Mouse (Mus musculus): ENCODE results near the gene Pou4f1.

Pou4f1 gene

GRCm38 (mm10) chr14:104467133-104467965 is 450 bp downstream of the Pou4f1 start:
- Histone ChIP-seq H3K9me3 (ENCODE audit: low read length) (no peaks in the 10 kb centered on the region; the same call in 1 of the 2 replicates), H3K4me1 (replicated peaks; ENCODE audit: low read depth, low read length) (peaks cover 11% of the 10 kb centered on the region), H3K27me3 (ENCODE audit: insufficient read depth, low read length) (peaks cover 74% of the 10 kb centered on the region), H3K4me3 (replicated peaks; ENCODE audit: low read length) (peak overlapping the region; percentile 83), H3K36me3 (ENCODE audit: insufficient read depth, low read length) (no peaks in the 10 kb centered on the region)
- TF ChIP-seq CTCF (conservative IDR thresholded peaks at IDR 0.05; ENCODE audit: low read length): no peak

- H3K4me3 ChIP-seq (replicated peaks; ENCODE audit: low read length): peak overlapping the region; percentile 83
- peaks cover 11% of the 10 kb centered on the region for H3K4me1 ChIP-seq (replicated peaks; ENCODE audit: low read depth, low read length)
- H3K27me3 ChIP-seq (ENCODE audit: insufficient read depth, low read length): peaks cover 71% of the 10 kb centered on the region
- no peaks in the 10 kb centered on the region for H3K36me3 ChIP-seq (ENCODE audit: insufficient read depth, low read length)
- H3K9me3 ChIP-seq (ENCODE audit: low read length): no peaks in the 10 kb centered on the region; the same call in 1 of the 2 replicates
- TF ChIP-seq NANOG (IDR thresholded peaks at IDR 0.05; ENCODE audit: borderline replicate concordance, low read length) (no peak), CTCF (conservative IDR thresholded peaks at IDR 0.05; ENCODE audit: low read length) (no peak), POU5F1 (IDR thresholded peaks at IDR 0.05; ENCODE audit: borderline replicate concordance, low read length) (no peak)
Measured at GRCm38 (mm10) chr14:104466557-104466956, 1.2 kb downstream of the Pou4f1 start.

GRCm38 (mm10) chr14:104465483-104466235 is 2.1 kb downstream of the Pou4f1 start:
- Histone ChIP-seq H3K4me3 (replicated peaks; ENCODE audit: low read length) (peak overlapping the region; percentile 65), H3K4me1 (replicated peaks; ENCODE audit: low read depth, low read length) (peaks cover 11% of the 10 kb centered on the region), H3K36me3 (ENCODE audit: insufficient read depth, low read length) (no peaks in the 10 kb centered on the region), H3K27me3 (ENCODE audit: insufficient read depth, low read length) (peaks cover 71% of the 10 kb centered on the region), H3K9me3 (ENCODE audit: low read length) (no peaks in the 10 kb centered on the region; the same call in 1 of the 2 replicates)
- TF ChIP-seq POU5F1 (IDR thresholded peaks at IDR 0.05; ENCODE audit: borderline replicate concordance, low read length) (no peak), CTCF (conservative IDR thresholded peaks at IDR 0.05; ENCODE audit: low read length) (no peak), NANOG (IDR thresholded peaks at IDR 0.05; ENCODE audit: borderline replicate concordance, low read length) (no peak)

GRCm38 (mm10) chr14:104464841-104465240 is 3.0 kb downstream of the Pou4f1 start:
- Histone ChIP-seq H3K4me3 (replicated peaks; ENCODE audit: low read length) (no peak overlapping the region), H3K36me3 (ENCODE audit: insufficient read depth, low read length) (no peaks in the 10 kb centered on the region), H3K4me1 (replicated peaks; ENCODE audit: low read depth, low read length) (peaks cover 11% of the 10 kb centered on the region), H3K9me3 (ENCODE audit: low read length) (no peaks in the 10 kb centered on the region; the same call in 1 of the 2 replicates), H3K27me3 (ENCODE audit: insufficient read depth, low read length) (peaks cover 66% of the 10 kb centered on the region)
- TF ChIP-seq POU5F1 (IDR thresholded peaks at IDR 0.05; ENCODE audit: borderline replicate concordance, low read length): no peak
- TF ChIP-seq NANOG (IDR thresholded peaks at IDR 0.05; ENCODE audit: borderline replicate concordance, low read length): no peak
- TF ChIP-seq CTCF (conservative IDR thresholded peaks at IDR 0.05; ENCODE audit: low read length): no peak

GRCm38 (mm10) chr14:104463631-104464250 is 4.1 kb downstream of the Pou4f1 start:
- no peak for TF ChIP-seq NANOG (IDR thresholded peaks at IDR 0.05; ENCODE audit: borderline replicate concordance, low read length)
- TF ChIP-seq CTCF (conservative IDR thresholded peaks at IDR 0.05; ENCODE audit: low read length): no peak
- no peak for TF ChIP-seq POU5F1 (IDR thresholded peaks at IDR 0.05; ENCODE audit: borderline replicate concordance, low read length)
- no peaks in the 10 kb centered on the region for H3K36me3 ChIP-seq (ENCODE audit: insufficient read depth, low read length)
- H3K9me3 ChIP-seq (ENCODE audit: low read length): no peaks in the 10 kb centered on the region
- no peak overlapping the region for H3K4me3 ChIP-seq (replicated peaks; ENCODE audit: low read length)
- peaks cover 14% of the 10 kb centered on the region for H3K4me1 ChIP-seq (replicated peaks; ENCODE audit: low read depth, low read length)
- peaks cover 68% of the 10 kb centered on the region for H3K27me3 ChIP-seq (ENCODE audit: insufficient read depth, low read length)

GRCm38 (mm10) chr14:104461286-104462240 is 6.2 kb downstream of the Pou4f1 start:
- Histone ChIP-seq H3K4me1 (replicated peaks; ENCODE audit: low read depth, low read length) (peaks cover 14% of the 10 kb centered on the region), H3K36me3 (ENCODE audit: insufficient read depth, low read length) (no peaks in the 10 kb centered on the region), H3K27me3 (ENCODE audit: insufficient read depth, low read length) (peaks cover 70% of the 10 kb centered on the region), H3K9me3 (ENCODE audit: low read length) (no peaks in the 10 kb centered on the region), H3K4me3 (replicated peaks; ENCODE audit: low read length) (no peak overlapping the region)
- TF ChIP-seq NANOG (IDR thresholded peaks at IDR 0.05; ENCODE audit: borderline replicate concordance, low read length) (no peak), CTCF (conservative IDR thresholded peaks at IDR 0.05; ENCODE audit: low read length) (no peak), POU5F1 (IDR thresholded peaks at IDR 0.05; ENCODE audit: borderline replicate concordance, low read length) (no peak)

GRCm38 (mm10) chr14:104460325-104461285 is 7.2 kb downstream of the Pou4f1 start:
- no peak for TF ChIP-seq POU5F1 (IDR thresholded peaks at IDR 0.05; ENCODE audit: borderline replicate concordance, low read length)
- no peak for TF ChIP-seq NANOG (IDR thresholded peaks at IDR 0.05; ENCODE audit: borderline replicate concordance, low read length)
- no peak for TF ChIP-seq CTCF (conservative IDR thresholded peaks at IDR 0.05; ENCODE audit: low read length)
- H3K9me3 ChIP-seq (ENCODE audit: low read length): no peaks in the 10 kb centered on the region
- H3K27me3 ChIP-seq (ENCODE audit: insufficient read depth, low read length): peaks cover 66% of the 10 kb centered on the region
- H3K4me1 ChIP-seq (replicated peaks; ENCODE audit: low read depth, low read length): peaks cover 12% of the 10 kb centered on the region
- H3K4me3 ChIP-seq (replicated peaks; ENCODE audit: low read length): peak overlapping the region; percentile 69
- no peaks in the 10 kb centered on the region for H3K36me3 ChIP-seq (ENCODE audit: insufficient read depth, low read length)

Data from E14TG2a.4 (cell line).